Mouse (Mus musculus) c-Kit-positive CD71-positive TER-119-positive erythroid progenitor cells, embryonic 14.5 days (primary cell): Measurements from ENCODE around the gene Tax1bp1.
"Not testable (repeated sequence)": the region's sequence is repeated elsewhere in the genome, so short reads cannot be mapped to it uniquely, and the experiment has no call there.

Experiments
- DNase-seq: peaks from one replicate; pipeline ENCODE4 v3.0.0-alpha.2; 2013; ENCODE audit warnings: low spot score

Gene Tax1bp1

DNA sequence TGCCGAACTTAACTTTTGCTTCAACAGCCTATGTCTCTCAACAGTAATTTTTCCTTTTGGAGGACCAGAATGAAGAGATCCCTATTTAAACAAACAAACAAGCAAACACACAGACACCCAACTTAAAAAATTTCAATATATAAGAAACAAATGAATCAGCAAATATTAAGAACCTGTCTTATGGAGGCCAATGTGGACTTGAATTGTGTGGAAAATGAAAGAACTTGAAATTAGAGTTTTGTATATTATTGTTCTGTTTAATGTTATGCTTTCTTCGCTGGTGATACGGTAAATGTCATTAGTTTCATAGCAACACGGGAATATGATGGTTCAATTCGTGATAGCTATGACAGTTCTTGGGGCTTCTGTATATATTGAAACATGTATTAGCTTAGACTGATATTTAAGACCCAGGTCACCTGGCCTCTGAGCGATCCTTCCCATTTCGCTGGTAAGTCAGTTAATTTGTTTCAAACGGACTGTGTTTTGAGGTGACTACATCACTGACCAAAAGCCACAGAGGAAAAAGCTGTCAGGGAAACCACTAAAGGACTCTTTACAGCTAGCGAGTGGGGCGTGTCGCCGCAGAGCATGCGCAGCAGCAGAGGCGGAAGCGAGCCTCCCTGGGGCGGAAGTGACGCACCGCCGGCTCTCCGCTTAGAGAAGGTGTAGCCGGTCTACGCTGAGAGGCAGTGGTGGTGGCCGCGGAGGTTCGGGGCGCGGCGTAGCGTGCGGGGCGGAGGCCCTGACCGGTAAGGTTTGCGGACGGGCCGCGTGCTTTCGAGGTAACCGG lies at the start of gene Tax1bp1:
Gene Tax1bp1, plus strand, starts transcription at position 626 of the 793 bp plus-strand sequence.
- DNase-seq = peak; percentile 89

DNA sequence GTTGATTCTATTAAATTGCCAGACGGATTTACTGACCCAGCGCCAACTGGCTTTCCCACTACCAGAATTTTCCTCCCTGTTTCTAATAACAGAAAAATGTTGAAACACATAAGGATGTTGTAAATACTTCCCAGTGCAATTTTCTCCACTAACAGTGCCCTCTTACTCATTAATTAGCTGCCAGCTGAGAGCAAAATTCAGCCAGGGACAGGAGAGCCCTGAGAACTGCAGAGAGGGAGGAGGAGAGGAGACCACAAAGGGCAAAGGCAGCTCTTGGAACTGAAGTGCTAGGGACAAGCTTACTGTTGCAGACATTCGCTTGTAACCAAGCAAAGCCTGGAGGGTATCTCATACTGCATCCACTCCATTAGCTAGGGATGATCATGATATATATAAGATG lies 45.9 kb upstream of the Tax1bp1 start:
- DNase-seq = no peak

DNA sequence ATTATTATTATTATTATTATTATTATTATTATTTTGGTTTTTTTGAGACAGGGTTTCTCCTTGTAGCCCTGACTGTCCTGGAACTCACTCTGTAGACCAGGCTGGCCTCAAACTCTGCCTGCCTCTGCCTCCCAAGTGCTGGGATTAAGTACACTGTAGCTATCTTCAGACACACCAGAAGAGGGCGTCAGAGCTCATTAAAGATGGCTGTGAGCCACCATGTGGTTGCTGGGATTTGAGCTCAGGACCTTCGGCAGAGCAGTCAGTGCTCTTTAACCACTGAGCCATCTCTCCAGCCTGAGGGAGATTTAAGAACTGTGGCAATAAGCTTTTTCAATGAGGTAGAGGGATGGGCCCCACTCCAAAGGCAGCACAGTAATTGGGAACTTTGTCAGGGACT lies 43.7 kb upstream of the Tax1bp1 start:
- not testable (repeated sequence) for DNase-seq

DNA sequence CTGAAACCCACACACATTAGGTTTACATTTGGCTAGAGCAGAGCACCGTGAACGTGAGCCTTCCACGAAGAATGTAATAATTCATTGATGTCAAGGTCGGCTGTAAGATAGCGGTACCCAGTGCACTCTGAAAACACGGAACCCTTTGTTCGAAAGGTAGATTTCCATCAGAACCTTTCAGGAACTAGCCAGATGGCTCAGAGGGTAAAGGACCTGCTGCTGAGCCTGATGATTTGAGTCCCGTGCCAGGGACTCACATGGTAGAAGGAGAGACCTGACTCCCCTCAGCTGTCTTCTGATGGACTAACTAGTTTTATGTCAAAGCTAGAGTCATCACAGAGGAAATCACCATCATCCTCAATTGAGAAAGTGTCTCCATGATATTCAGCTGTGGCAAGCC lies 41.7 kb upstream of the Tax1bp1 start:
- DNase-seq = no peak

DNA sequence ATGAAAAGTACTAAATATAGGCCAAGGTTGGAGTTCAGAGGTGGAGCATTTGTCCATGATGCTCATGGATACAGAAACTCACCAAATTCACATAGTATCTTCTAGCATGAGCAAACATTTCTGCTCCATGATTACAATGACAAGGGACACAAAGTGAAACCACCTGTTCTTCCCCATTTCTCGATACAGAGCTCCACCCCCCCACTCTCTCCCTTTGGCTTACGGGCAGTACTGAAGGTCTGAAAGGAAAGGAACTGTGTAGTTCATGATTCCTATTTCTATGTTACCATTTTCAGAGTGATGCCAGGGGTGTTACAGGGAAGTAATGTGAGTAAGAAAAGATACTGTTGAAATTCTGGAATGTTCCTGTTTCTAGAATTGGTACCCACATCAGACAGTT lies 41.0 kb upstream of the Tax1bp1 start:
- DNase-seq = no peak

DNA sequence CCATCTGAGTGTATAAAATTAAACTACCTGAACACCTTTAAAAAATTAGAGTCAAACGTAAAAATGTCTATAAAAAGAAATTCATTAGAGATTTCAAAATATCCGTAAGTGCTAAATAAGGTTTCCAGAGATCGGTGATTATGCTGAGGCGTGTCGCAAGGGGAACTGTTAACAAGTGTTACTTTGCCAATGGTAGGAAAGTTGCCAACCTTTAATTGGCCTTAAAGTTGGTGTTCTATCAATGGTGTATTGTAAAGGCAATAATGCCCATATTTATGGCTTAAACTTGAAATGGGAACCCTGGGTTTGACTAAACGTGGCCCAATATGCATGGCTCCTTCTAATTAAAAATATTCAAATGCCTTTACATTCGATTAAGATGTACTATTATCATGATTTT lies 39.8 kb upstream of the Tax1bp1 start:
- no peak for DNase-seq

DNA sequence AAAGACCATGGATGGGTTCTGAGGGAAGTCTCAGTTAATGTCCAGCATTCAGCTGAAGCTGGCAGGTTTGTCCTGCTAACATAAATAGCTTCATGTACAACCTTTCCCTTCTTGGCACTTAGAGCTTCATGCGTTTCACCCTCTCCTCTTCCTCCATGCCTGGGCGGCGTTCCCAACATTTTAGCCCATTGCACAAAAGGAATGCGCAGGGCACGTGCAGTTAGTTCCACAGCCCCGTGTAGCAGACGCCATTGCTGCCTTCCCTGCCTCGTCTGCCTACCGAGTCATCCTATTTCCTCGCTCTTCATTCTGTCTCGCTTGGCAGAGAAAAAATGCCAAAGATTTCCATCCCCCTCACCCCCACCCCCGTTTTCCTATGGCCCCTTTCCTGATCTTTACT lies 39.0 kb upstream of the Tax1bp1 start:
- no peak for DNase-seq

DNA sequence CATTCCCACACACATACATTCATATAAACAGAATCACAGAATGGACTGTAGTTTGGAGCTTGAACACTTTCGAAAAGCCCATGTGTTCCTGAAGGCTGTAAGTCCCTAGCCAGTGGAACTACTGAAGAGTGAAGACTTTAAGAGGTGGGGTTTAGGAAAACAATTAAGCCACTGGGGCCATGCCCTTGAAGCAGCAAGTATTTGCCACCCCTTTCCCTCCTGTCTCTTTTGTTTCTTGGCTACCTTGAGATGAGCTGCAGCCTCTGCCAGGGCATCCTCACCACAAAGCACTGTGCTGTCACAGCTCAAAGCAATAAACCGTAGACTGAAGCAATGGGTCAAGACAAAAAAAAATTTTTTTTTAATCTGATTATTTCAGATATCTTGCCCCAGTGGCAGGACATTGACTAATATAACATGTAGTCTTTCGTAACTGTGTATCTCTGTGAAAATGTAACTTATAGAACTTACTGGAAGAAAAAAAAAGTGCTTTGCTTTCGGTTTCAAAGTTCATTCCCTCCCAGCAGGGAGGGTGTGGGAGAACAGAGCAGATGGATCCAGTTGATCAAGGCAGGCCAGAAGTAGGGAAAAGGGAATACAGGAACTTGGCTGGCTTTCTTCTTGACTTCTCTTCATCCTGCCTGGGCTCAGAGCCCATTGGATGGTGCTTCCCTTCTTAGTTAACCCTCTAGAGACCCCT lies 38.2 kb upstream of the Tax1bp1 start:
- no peak for DNase-seq

DNA sequence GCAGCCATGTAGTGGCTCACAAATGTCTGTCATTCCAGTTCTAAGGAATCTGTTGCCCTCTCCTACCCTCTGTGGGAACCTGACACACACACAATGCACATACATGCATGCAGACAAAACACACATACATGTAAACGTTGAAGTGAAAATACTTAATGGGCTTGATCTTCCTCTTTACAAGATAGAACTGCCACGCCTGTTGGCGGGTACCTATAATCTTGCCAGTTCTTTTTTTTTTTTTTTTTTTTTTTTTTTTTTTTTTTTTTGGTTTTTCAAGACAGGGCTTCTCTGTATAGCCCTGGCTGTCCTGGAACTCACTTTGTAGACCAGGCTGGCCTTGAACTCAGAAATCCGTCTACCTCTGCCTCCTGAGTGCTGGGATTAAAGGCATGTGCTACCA lies 36.0 kb upstream of the Tax1bp1 start:
- DNase-seq = not testable (repeated sequence)

DNA sequence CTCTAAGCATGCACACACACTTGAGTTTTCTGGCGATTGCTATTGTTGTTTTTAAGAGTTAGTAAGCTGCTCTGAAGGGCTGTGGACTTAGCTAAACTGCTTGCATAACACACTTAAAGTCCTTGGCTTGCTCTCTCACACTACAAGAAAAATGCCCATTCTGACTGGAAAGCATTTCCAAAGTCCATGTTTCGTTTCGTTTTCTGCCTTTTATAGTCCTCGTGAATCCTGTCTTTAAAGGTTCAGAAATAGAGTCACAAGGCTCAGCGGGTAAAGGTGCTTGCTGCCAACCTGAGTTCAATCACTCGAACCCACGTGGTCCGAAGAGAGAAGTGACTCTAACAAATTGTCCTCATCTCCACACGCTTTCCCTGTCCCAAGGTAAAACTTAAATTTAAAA lies 34.0 kb upstream of the Tax1bp1 start:
- no peak for DNase-seq

DNA sequence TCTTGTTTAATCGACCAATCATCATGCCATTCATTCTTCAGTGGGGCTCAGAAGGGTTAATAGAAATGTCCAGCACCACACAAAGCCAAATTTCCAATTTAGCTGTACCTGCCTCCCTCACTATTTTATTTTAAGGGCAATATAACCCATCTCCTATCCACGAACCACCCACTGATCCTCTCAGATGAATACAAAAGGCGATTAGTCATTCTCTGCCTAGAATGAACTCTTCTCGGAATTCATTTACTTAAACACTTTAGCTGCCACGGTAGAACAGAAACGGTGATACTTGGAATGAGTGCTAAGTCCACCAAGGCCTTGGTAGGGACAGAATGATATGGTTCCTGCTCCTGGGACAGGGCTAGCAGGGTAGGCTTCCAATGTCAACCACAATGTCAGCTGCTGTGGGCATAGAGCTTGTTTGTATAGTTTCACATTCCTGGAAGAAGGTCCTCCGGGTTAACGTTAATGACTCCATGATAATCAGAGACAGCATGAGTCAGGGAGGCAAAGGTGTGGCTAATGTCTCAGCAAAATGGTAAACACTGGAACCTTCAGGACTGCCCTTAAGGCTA lies 33.0 kb upstream of the Tax1bp1 start:
- no peak for DNase-seq

DNA sequence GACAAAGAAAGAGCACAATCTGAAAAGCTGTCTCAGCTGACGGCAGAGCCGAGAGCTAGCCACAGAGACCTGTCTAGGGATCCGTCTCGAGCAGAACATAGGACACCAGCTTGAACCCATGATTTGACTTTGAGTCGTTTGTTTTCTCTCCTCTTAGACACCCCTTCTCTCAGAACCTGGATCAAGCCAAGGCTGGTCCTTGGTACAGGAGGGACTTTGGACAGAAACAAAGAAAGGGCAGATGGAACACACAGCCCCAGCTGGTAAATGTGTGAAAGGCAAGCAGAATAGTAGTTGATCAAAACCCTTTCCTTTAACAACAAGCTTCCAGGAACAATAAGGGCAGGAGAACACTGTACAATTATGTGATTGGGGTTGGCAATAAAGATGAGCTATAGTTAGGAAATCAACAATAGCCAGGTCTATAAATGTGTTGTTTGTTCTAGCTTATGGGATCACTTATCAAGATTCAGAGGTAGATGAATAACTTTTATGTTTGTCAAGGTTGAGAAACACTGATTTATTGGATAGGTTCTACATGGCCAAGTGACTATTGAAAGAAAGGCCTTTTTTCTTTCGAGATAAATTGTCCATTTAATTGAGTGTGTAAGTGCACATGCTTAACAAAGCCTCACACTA lies 31.6 kb upstream of the Tax1bp1 start:
- DNase-seq = no peak

DNA sequence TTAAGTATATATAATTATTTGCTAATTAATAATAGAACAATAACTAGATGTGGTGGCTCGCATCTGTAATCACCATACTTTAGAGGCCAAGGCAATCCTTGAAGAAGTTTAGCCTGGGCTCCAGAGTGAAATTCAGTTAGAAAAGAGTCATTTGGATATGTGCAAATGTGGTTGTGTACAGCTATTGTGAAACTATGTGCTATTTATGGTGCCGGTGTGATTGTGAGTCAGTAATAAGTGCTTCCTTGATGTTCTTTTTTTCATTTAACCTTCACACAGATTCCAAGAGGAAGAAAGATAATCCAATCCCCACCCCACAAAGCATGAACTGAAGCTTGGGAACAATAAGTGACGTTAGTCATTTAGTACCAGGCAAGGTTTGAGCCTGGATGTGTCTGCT lies 30.9 kb upstream of the Tax1bp1 start:
- DNase-seq = no peak

DNA sequence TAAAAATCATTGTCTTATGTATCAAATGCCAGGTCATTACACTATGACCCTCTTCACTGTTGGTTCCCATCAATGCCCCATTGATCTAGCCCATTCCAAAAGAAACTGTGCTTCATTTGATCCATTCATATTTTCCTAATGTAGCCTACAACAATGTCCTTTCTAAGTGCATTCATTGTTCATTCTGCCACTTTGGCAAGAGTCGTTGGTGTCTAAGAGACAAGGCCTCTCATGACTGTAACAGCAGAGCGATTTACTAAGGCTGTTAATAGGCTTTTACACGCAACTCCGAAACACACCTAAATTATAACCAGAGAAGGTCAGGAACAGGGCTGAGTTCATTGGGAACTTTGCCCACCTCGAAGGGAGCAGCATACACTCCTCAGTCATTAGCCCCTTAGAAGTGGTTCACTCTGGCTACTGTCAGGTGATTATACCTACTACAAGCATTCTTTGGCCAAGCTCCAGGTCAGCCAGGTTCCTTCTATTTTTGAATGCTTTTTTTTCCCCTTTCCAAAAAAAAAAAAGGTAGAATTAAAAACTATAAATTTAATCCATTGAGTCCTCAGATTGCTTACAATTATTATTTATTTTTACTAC lies 26.5 kb upstream of the Tax1bp1 start:
- DNase-seq = no peak

DNA sequence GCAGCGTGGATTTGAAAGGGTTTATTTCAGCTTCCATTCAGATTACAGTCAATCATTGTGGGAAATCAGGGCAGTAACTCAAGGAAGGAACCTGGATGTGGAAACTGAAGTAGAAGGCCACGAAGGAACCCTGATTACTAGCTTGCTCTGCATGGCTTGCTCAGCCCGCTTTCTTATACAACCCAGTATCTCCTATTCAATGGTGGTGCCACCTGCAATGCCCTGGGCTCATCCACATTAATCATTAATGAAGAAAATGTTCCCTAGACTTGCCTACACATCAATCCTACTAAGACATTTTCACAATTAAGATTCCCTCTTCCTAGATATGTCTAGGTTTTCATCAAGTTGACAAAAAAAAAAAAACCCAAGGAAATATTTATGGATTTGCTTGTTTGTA lies 23.2 kb upstream of the Tax1bp1 start:
- DNase-seq = no peak

DNA sequence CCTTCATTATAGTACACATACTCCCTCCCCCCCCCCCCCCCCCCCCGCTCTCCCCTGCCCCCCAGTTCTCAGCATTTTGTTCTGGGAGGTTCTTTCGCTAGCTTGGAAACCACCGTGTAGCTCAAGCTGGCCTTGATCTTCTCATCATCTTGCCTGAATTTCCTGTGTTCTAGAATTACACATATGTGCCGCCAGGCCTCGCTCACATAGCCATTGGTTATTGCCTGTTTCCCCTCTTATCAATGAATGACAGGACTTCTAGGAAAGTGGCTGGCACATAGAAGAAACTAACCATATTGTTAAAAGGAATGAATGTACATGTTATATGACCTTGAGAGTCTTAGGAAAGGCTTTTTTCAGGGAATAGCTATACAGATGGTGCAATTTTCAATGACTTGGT lies 21.7 kb upstream of the Tax1bp1 start:
- no peak for DNase-seq

DNA sequence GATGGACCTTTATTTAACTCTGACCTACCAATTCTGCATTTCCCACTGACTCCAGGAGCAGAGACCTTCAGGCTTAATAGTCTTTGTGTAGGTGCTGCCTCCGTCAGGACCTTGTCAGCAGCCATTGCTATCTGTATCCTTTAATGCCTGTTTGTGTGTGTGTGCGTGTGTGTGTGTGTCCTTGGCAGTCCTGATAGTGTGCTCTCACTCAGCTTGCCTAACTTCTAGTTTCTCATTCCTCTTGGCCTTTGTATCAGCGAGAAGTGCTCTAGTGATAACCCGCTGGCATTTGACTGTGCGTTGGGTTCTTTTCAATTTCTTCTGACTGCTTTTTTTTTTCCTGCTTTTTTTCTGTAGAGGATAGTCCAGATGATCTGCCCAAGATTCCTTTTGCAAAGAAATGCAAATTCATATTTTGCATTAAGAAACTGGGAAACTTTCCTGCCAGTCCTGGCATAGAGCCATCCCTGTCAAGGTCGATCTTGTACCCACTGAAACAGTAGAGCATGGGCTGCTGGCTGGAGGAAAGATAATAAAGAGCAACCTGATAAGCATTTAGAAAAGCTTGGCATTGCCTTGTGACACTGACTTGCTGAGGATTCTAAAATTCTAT lies 21.0 kb upstream of the Tax1bp1 start:
- DNase-seq = no peak

DNA sequence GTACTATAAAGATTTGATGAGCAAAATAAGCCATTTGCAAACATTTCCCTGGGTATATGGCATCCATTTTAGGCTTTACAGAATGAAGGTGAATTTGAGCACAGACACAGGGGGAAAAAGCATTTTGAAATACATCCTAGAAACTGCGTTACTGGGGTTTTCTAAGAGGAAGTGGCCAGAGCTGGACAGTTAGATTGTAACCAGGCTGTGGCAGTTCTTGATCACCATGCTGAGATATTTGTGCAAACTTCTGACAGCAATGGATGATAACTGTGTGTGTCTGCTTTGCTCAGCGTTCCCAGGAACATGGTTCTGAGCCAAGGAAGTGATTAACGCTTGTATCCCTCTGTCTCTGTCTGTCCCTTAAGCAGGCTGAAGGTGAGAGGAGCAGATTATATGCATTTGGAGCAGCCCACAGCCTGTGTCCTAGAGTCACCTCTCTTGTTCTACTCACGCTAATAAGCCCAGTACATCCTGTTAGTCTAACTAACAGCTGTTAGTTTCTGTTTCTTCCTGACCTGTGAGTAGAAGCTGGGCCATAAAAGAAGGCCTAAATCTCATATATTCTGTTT lies 15.5 kb upstream of the Tax1bp1 start:
- no peak for DNase-seq

DNA sequence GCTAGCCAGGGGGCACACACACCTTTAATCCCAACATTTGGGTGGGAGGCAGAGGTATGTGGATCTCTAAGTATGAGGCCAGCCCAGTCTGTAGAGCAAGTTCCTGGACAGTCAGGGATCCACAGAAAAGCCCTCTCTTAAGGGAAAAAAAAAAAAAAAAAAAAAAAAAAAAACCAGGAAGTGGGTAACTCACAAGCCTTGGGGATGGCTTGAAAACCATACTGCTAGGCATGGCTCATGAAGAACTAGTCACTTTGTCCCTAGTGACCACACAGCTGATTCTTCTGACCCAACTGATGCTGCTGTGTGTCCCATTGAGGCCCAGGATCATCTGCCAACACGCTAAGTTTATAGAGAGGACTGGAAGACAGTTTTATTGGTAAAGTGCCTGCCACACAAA lies 14.5 kb upstream of the Tax1bp1 start:
- DNase-seq = no peak

DNA sequence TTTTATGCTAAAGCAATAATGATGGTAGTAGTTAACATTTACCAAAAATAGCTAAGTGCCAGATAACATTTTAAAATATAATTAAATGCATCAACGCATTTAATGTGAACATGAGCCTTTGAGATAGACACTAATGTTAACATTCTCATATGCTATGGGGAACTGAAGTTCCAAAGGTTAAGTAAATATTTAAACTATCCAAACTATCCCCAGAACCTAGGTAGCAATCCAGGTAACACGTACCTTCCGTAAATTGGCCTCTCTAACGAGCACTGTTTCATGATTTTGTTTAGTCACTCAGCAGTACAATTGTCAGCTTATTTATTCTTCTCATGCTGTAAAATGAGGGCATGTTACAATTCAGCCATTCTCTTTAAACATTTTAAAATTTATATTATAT lies 13.6 kb upstream of the Tax1bp1 start:
- no peak for DNase-seq

DNA sequence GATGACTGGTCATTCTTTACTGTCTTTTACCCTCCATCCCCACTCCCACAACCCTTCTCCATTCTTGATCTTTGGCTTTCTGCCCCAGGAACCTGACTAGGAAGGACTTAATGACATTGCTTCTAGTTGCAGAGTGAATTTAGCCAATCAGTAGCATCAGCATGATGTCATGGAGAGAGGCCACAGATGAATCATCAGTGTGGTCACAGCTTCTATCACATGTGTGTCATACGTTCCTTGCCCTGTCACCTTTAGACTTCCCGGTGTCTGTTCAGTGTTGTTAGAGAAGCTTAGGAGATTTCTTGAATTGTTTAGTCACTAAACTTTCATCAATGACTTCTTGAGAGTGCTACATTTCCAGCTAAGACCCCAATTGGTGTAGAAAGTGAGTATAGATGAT lies 10.3 kb upstream of the Tax1bp1 start:
- DNase-seq = no peak

DNA sequence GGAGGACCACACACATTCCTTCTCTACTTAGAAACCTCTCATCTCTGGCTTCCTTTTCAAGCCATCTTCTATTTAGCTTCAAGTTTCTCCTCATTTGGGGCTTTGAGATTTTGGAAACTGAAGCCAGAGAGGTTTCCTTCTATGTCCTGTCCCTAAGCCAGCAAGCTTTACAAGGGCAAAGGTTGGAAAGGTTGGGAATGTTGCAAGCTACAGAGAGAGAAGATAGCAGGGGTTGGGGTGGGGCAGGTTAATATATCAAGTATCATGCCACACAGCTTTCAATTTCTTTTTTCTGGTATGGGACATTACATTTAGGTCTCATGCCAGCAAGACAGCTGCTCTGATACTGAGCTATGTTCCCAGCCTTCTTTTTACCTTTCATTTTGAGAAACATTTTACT lies 8.2 kb upstream of the Tax1bp1 start:
- no peak for DNase-seq
